Mouse (Mus musculus): ENCODE results near the gene Zmynd8.

DNA sequence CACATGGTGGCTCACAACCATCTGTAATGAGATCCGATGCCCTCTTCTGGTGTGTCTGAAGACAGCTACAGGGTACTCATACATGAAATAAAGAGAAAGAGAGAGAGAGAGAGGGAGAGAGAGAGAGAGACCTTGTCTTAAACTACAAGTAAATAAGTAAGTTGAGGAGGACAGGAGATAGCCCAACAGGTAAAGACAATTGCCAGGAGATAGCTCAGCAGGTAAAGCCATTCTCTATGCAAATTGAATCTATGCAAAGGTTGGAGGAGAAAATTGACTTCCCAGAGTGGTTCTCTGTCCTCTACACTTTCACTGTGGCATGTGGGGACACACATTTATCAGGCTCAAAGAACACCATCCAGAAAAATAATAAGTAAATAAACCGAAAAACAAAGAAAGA is 44.3 kb upstream of the Zmynd8 start:
- TF ChIP-seq TAL1 (IDR thresholded peaks at IDR 0.05; ENCODE audit: low read length) = no peak
- TF ChIP-seq GATA1 (IDR thresholded peaks at IDR 0.05; ENCODE audit: low read length) = no peak
